Mouse (Mus musculus) heart, postnatal 4 days (tissue): ENCODE results near the gene Gm5072. TPM values are rescaled to one million over a fixed set of nuclear protein-coding genes. Genes with fewer than 3 reads are reported as not detected.
"Not testable (repeated sequence)": the region's sequence is repeated elsewhere in the genome, so short reads cannot be mapped to it uniquely, and the experiment has no call there.

Experiments
- DNase-seq: peaks from one replicate; pipeline ENCODE4 v3.0.0; 2021
- total RNA-seq, 2 experiments: library from RNA; stranded (reverse); gene quantifications; 2 replicates each; pipeline ENCODE4 v1.2.3; 2021

Gm5072 gene
- not detected for total RNA-seq

- not testable (repeated sequence) for DNase-seq
Observed at GRCm38 (mm10) chrX:91392200-91392599, at the start of gene Gm5072. TSS of gene Gm5072 (plus strand) at chrX:91392500.

Other genes starting within 250 kb of the Gm5072 start
- not detected for gene Mageb2, start 60.8 kb upstream of the Gm5072 start, total RNA-seq
- not detected for gene Gm8914, start 87.6 kb downstream of the Gm5072 start, total RNA-seq
- not detected for gene 1700084M14Rik, start 183.4 kb downstream of the Gm5072 start, total RNA-seq
- gene Gm14781, start 239.7 kb downstream of the Gm5072 start, total RNA-seq: not detected